Mouse (Mus musculus) splenic B cell, adult 2 months (primary cell): ENCODE measurements around the gene Sytl1.
A peak's percentile ranks its signal among the peaks of the same experiment; 100 is the strongest.

ENCODE experiments used
- DNase-seq: peaks from one replicate; pipeline ENCODE4 v3.0.0-alpha.2; 2011; ENCODE audit warnings: low read depth, low spot score
- H3K27me3 ChIP-seq: 2 replicates; pipeline ENCODE4 v1.6.1; 2012; ENCODE audit warnings: mild to moderate bottlenecking, low read length, moderate library complexity, mixed read lengths; ENCODE audit not compliant: control insufficient read depth, poor library complexity, insufficient read depth, severe bottlenecking
- H3K36me3 ChIP-seq: 2 replicates; pipeline ENCODE4 v1.6.1; 2012; ENCODE audit warnings: mild to moderate bottlenecking, low read length, moderate library complexity, mixed read lengths; ENCODE audit not compliant: control insufficient read depth, poor library complexity, insufficient read depth, severe bottlenecking

The Sytl1 gene

GRCm38 (mm10) chr4:133221701-133222100 lies 41.2 kb downstream of the Sytl1 start:
- no peaks in the 10 kb centered on the region for H3K27me3 ChIP-seq
- no peak for DNase-seq
- H3K36me3 ChIP-seq = no peaks in the 10 kb centered on the region; the same call in 1 of the 2 replicates

- no peaks in the 10 kb centered on the region for H3K27me3 ChIP-seq
- no peak for DNase-seq
- H3K36me3 ChIP-seq = no peaks in the 10 kb centered on the region; the same call in 1 of the 2 replicates
These were observed 42.3 kb downstream of the Sytl1 start for GRCm38 (mm10) chr4:133220656-133221055.

GRCm38 (mm10) chr4:133218745-133219144 lies 44.2 kb downstream of the Sytl1 start:
- H3K36me3 ChIP-seq = no peaks in the 10 kb centered on the region; the same call in 1 of the 2 replicates
- DNase-seq = no peak
- no peaks in the 10 kb centered on the region for H3K27me3 ChIP-seq

- peak; percentile 81 for DNase-seq
- Histone ChIP-seq H3K27me3 (no peaks in the 10 kb centered on the region), H3K36me3 (no peaks in the 10 kb centered on the region; the same call in 1 of the 2 replicates)
These were observed 45.3 kb downstream of the Sytl1 start for GRCm38 (mm10) chr4:133217641-133218040.

- no peak for DNase-seq
- H3K27me3 ChIP-seq = no peaks in the 10 kb centered on the region
- H3K36me3 ChIP-seq = no peaks in the 10 kb centered on the region
These were observed 49.3 kb downstream of the Sytl1 start for GRCm38 (mm10) chr4:133213661-133214060.

- no peaks in the 10 kb centered on the region for H3K36me3 ChIP-seq
- H3K27me3 ChIP-seq = no peaks in the 10 kb centered on the region
- peak; percentile 48 for DNase-seq
These were observed 49.7 kb downstream of the Sytl1 start for GRCm38 (mm10) chr4:133213268-133213590.

GRCm38 (mm10) chr4:133212562-133213267 lies 50.2 kb downstream of the Sytl1 start:
- H3K36me3 ChIP-seq = no peaks in the 10 kb centered on the region
- DNase-seq = peak; percentile 79
- H3K27me3 ChIP-seq = no peaks in the 10 kb centered on the region

GRCm38 (mm10) chr4:133211751-133212561 lies 51.0 kb downstream of the Sytl1 start, which contains the start of the genes Cd164l2 and Gpr3:
TSS of gene Cd164l2 (plus strand) at chr4:133212131.
TSS of gene Gpr3 (minus strand) at chr4:133212536.
- Histone ChIP-seq H3K36me3 (no peaks in the 10 kb centered on the region), H3K27me3 (no peaks in the 10 kb centered on the region)
- no peak for DNase-seq

- H3K27me3 ChIP-seq = no peaks in the 10 kb centered on the region
- DNase-seq = no peak
- H3K36me3 ChIP-seq = no peaks in the 10 kb centered on the region
These were observed 52.0 kb downstream of the Sytl1 start for GRCm38 (mm10) chr4:133210788-133211390.

GRCm38 (mm10) chr4:133210023-133210787 lies 52.7 kb downstream of the Sytl1 start:
- no peak for DNase-seq
- no peaks in the 10 kb centered on the region for H3K36me3 ChIP-seq
- H3K27me3 ChIP-seq = no peaks in the 10 kb centered on the region

GRCm38 (mm10) chr4:133209366-133209765 lies 53.5 kb downstream of the Sytl1 start:
- peak; percentile 83 for DNase-seq
- no peaks in the 10 kb centered on the region for H3K36me3 ChIP-seq
- H3K27me3 ChIP-seq = no peaks in the 10 kb centered on the region; the same call in 1 of the 2 replicates

GRCm38 (mm10) chr4:133204379-133204778 lies 58.5 kb downstream of the Sytl1 start:
- Histone ChIP-seq H3K27me3 (no peaks in the 10 kb centered on the region; the same call in 1 of the 2 replicates), H3K36me3 (no peaks in the 10 kb centered on the region)
- DNase-seq = no peak

- no peak for DNase-seq
- H3K27me3 ChIP-seq = no peaks in the 10 kb centered on the region; the same call in 1 of the 2 replicates
- no peaks in the 10 kb centered on the region for H3K36me3 ChIP-seq
These were observed 59.3 kb downstream of the Sytl1 start for GRCm38 (mm10) chr4:133203591-133203990.
